Mouse (Mus musculus) lung, embryonic 14.5 days (tissue): ENCODE measurements around the gene Atp1a4. TPM values are rescaled to one million over a fixed set of nuclear protein-coding genes. Genes with fewer than 3 reads are reported as not detected.
A peak's percentile ranks its signal among the peaks of the same experiment; 100 is the strongest.

Source experiments
- ATAC-seq: fragments of 200-750 bp; cut with Nextera tagmentation; 2 replicates; pipeline ENCODE4 v1.8.0; 2017; ENCODE audit warnings: mild to moderate bottlenecking, moderate TSS enrichment, moderate library complexity; ENCODE audit not compliant: insufficient read depth
- DNase-seq: peaks from one replicate; pipeline ENCODE4 v3.0.0-alpha.2; 2015
- H3K27ac ChIP-seq: fragments of 300-500 bp; sonication (generic); 2 replicates; pipeline ENCODE4 v1.5.1; 2014; ENCODE audit warnings: low read depth, mild to moderate bottlenecking, moderate library complexity
- H3K27me3 ChIP-seq: fragments of 300-500 bp; sonication (generic); 2 replicates; pipeline ENCODE4 v1.6.1; 2014; ENCODE audit warnings: low read length, control low read depth; ENCODE audit not compliant: insufficient read depth
- H3K36me3 ChIP-seq: fragments of 300-500 bp; sonication (generic); 2 replicates; pipeline ENCODE4 v1.6.1; 2014; ENCODE audit warnings: control low read depth; ENCODE audit not compliant: insufficient read depth
- H3K4me1 ChIP-seq: fragments of 300-500 bp; sonication (generic); 2 replicates; pipeline ENCODE4 v1.6.1; 2014; ENCODE audit warnings: antibody characterized with exemption, control low read depth; ENCODE audit not compliant: insufficient read depth
- H3K4me2 ChIP-seq: fragments of 300-500 bp; sonication (generic); 2 replicates; pipeline ENCODE4 v1.6.1; 2014; ENCODE audit warnings: mild to moderate bottlenecking
- H3K4me3 ChIP-seq: fragments of 300-500 bp; sonication (generic); 2 replicates; pipeline ENCODE4 v1.5.1; 2014; ENCODE audit warnings: low read depth, low read length
- H3K9ac ChIP-seq: fragments of 300-500 bp; sonication (generic); 2 replicates; pipeline ENCODE4 v1.6.1; 2014
- H3K9me3 ChIP-seq: fragments of 300-500 bp; sonication (generic); 2 replicates; pipeline ENCODE4 v1.6.1; 2016; ENCODE audit warnings: low read depth, low read length, control low read depth
- CTCF ChIP-seq: IDR thresholded peaks from 2 replicates; pipeline ENCODE4 v1.5.1; 2016; ENCODE audit warnings: antibody characterized with exemption, low read depth
- WGBS: fragments of 180-500 bp; shearing (Covaris S2); extraction: QIAGEN DNeasy Blood & Tissue Kit; methylation state at CpG from one replicate; pipeline ENCODE4 v1.1.7; 2014; 5-methylcytosine and 5-hydroxymethylcytosine counted together
- polyA plus RNA-seq: library from polyadenylated mRNA; unstranded; fragments of >200 nt; fragmentation: Nextera tagmentation; extraction: Ambion mirVana; gene quantifications from 2 replicates; pipeline ENCODE4 v1.2.1, GENCODE M21; 2014

Atp1a4 gene
- polyA plus RNA-seq, 1 experiment from 2014 or later, result not detected

- Histone ChIP-seq H3K27me3 (peaks cover 23% of the 10 kb centered on the region; the same call in 1 of the 2 replicates), H3K9ac (no peak overlapping the region), H3K27ac (no peak overlapping the region), H3K4me2 (peak overlapping the region; percentile 29), H3K4me3 (no peak overlapping the region), H3K36me3 (no peaks in the 10 kb centered on the region), H3K9me3 (no peaks in the 10 kb centered on the region), H3K4me1 (no peaks in the 10 kb centered on the region)
- ATAC-seq (peak; percentile 8; the same call in 1 of the 2 replicates), DNase-seq (peak; percentile 40)
- TF ChIP-seq CTCF, result peak; percentile 36; the same call in 1 of the 2 replicates
- WGBS, result 20% methylated on average over 16 of the region's 16 CpGs
Measured at GRCm38 (mm10) chr1:172243547-172244205, 14.5 kb downstream of the Atp1a4 start.

- no peak overlapping the region for H3K4me3 ChIP-seq
- 47% methylated on average over 2 of the region's 2 CpGs for WGBS
- no peak overlapping the region for H3K4me2 ChIP-seq
- no peaks in the 10 kb centered on the region for H3K36me3 ChIP-seq
- H3K27ac ChIP-seq, result no peak overlapping the region; the same call in 1 of the 2 replicates
- H3K4me1 ChIP-seq, result no peaks in the 10 kb centered on the region
- no peak overlapping the region for H3K9ac ChIP-seq
- H3K27me3 ChIP-seq, result peaks cover 23% of the 10 kb centered on the region; the same call in 1 of the 2 replicates
- peak; percentile 63; the same call in 1 of the 2 replicates for ATAC-seq
- peak; percentile 40 for DNase-seq
- H3K9me3 ChIP-seq, result no peaks in the 10 kb centered on the region
- TF ChIP-seq CTCF, result no peak
Measured at GRCm38 (mm10) chr1:172242401-172242800, 15.8 kb downstream of the Atp1a4 start.

- DNase-seq, result no peak
- no peak overlapping the region for H3K27ac ChIP-seq
Measured at GRCm38 (mm10) chr1:172240945-172241708, 17.1 kb downstream of the Atp1a4 start.

DNA sequence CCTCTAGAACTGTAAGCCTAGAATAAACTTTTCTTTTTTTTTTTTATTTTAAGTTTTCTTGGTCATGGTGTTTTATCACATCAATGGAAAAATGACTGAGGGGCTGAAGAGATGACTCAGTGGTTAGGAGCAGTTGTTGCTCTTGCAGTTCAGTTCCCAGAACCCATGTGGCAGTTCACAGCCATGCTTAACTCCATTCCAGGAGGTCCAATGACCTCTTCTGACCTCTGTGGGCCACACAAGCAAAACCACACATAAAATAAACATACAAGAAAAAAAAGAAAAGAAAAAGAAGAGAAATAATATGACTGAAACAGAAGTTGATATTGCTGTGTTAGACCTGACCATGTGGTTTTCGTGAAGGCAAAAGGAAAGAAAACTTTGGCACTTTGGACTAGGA lies 29.0 kb downstream of the Atp1a4 start:
- H3K27ac ChIP-seq, result no peak overlapping the region
- no peak overlapping the region for H3K4me3 ChIP-seq
- H3K4me2 ChIP-seq, result no peak overlapping the region
- no peak for TF ChIP-seq CTCF
- no peak overlapping the region for H3K9ac ChIP-seq
- DNase-seq (no peak), ATAC-seq (no peak)
- H3K36me3 ChIP-seq, result no peaks in the 10 kb centered on the region
- H3K9me3 ChIP-seq, result no peaks in the 10 kb centered on the region
- 83% methylated on average over 1 of the region's 1 CpGs for WGBS
- no peaks in the 10 kb centered on the region for H3K27me3 ChIP-seq
- H3K4me1 ChIP-seq, result no peaks in the 10 kb centered on the region

More at GRCm38 (mm10) chr1:172240945-172241708, 17.1 kb downstream of the Atp1a4 start:
- no peaks in the 10 kb centered on the region for H3K9me3 ChIP-seq
- no peak for ATAC-seq
- TF ChIP-seq CTCF, result no peak
- peaks cover 23% of the 10 kb centered on the region; the same call in 1 of the 2 replicates for H3K27me3 ChIP-seq
- H3K4me2 ChIP-seq, result no peak overlapping the region
- H3K36me3 ChIP-seq, result no peaks in the 10 kb centered on the region
- WGBS, result 52% methylated on average over 6 of the region's 6 CpGs
- no peaks in the 10 kb centered on the region for H3K4me1 ChIP-seq
- H3K9ac ChIP-seq, result no peak overlapping the region
- no peak overlapping the region for H3K4me3 ChIP-seq

- Histone ChIP-seq H3K4me1 (no peaks in the 10 kb centered on the region), H3K4me2 (no peak overlapping the region), H3K27ac (no peak overlapping the region), H3K27me3 (no peaks in the 10 kb centered on the region), H3K9me3 (no peaks in the 10 kb centered on the region), H3K9ac (no peak overlapping the region), H3K36me3 (no peaks in the 10 kb centered on the region), H3K4me3 (no peak overlapping the region)
- DNase-seq (no peak), ATAC-seq (no peak)
- WGBS, result 78% methylated on average over 2 of the region's 2 CpGs
- TF ChIP-seq CTCF, result no peak
Measured at GRCm38 (mm10) chr1:172228209-172228608, 30.0 kb downstream of the Atp1a4 start.

DNA sequence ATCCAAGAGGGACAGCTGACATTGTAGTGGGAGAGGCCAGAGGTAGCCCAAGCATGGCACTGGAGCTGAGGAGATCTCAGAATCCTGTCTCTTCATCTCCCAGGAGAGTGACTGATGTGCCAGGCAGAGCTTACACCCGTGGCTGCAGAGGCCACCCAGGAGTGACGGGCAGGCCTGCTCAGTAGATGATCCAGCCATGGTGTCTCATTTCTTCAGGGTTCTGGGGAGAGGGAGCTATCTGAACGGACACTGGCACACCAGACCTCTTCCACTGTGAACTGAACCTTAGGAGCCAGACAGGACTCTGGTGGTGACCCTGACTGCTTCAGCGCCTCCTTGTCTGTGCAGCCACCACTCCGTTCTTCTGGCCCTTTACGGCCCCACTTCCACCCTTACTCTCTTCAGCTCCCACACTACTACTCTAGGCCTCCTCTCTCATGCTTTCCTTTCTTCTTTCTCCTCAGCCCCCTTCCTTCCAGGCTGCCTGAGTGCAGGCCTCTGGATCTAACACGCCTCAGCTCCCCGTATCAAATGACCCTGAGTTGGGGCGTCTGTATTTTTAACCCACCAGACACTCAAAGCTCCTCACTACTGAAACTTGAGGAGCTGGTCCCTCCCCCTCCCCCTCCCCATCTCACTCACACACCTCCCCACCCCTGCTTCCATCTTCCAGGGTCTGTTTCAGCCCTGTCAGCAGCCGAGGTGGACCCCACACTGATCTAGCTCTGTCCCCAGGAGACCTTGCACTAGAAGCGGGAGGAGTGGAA lies 36.7 kb downstream of the Atp1a4 start:
- ATAC-seq, result peak; percentile 14; the same call in 1 of the 2 replicates

More for the DNA sequence above, 36.7 kb downstream of the Atp1a4 start:
- H3K9me3 ChIP-seq, result no peaks in the 10 kb centered on the region
- no peak overlapping the region for H3K4me3 ChIP-seq
- H3K27ac ChIP-seq, result peak overlapping the region; percentile 51; the same call in 1 of the 2 replicates
- WGBS, result 35% methylated on average over 11 of the region's 11 CpGs
- H3K4me1 ChIP-seq, result peaks cover 29% of the 10 kb centered on the region
- no peaks in the 10 kb centered on the region for H3K36me3 ChIP-seq
- H3K27me3 ChIP-seq, result no peaks in the 10 kb centered on the region
- H3K9ac ChIP-seq, result no peak overlapping the region; the same call in 1 of the 2 replicates
- DNase-seq, result no peak
- TF ChIP-seq CTCF, result no peak
- H3K4me2 ChIP-seq, result no peak overlapping the region
